Mouse (Mus musculus): ENCODE measurements at regions not wholly inside any gene's neighbourhood (a gene's known extent, or its start where the extent isn't known, plus 50 kb on each side); places are given as distances from the start of the nearest gene placed in this dataset.
"Not testable (repeated sequence)": the region's sequence is repeated elsewhere in the genome, so short reads cannot be mapped to it uniquely, and the experiment has no call there.

- in situ Hi-C loops (cut with MboI, MseI): loop anchor here (5.0 to 10.0 kb wide), 2 partner anchors 61 to 94 kb away; no protein-coding TSS in a partner anchor
Measured at GRCm38 (mm10) chr6:47745856-47746255, 67.4 kb downstream of the Pdia4 start.

- in situ Hi-C loops (cut with MboI, MseI): loop anchor here (5.0 to 10.0 kb wide), 2 partner anchors 33 to 59 kb away; no protein-coding TSS in a partner anchor
Measured at GRCm38 (mm10) chr6:47743856-47744255, 69.4 kb downstream of the Pdia4 start.

GRCm38 (mm10) chr6:47740216-47740615, 73.0 kb downstream of the Pdia4 start:
- in situ Hi-C loops (cut with MboI, MseI): loop anchor here (5.0 to 10.0 kb wide), 2 partner anchors 37 to 55 kb away; no protein-coding TSS in a partner anchor

GRCm38 (mm10) chr6:47739696-47740095, 73.5 kb downstream of the Pdia4 start:
- in situ Hi-C loops (cut with MboI, MseI): loop anchor here (5.0 to 10.0 kb wide), 2 partner anchors 38 to 55 kb away; no protein-coding TSS in a partner anchor

GRCm38 (mm10) chr6:47737972-47738371, 75.3 kb downstream of the Pdia4 start:
- in situ Hi-C loops (cut with MboI, MseI): not testable (repeated sequence)

Data from regulatory T cell (primary cell).